Mouse (Mus musculus) liver, embryonic 15.5 days (tissue): ENCODE measurements around the gene Tldc1. TPM values are rescaled to one million over a fixed set of nuclear protein-coding genes. Genes with fewer than 3 reads are reported as not detected.

Experiments
- ATAC-seq: fragments of 200-750 bp; cut with Nextera tagmentation; 2 replicates; pipeline ENCODE4 v1.8.0; 2017; ENCODE audit warnings: moderate number of reproducible peaks, mild to moderate bottlenecking, moderate library complexity; ENCODE audit not compliant: insufficient read depth
- H3K27ac ChIP-seq: fragments of 300-500 bp; sonication (generic); replicated peaks from 2 replicates; pipeline ENCODE4 v1.5.1; 2015; ENCODE audit warnings: mild to moderate bottlenecking, inconsistent platforms
- H3K27me3 ChIP-seq: fragments of 300-500 bp; sonication (generic); 2 replicates; pipeline ENCODE4 v1.6.1; 2015; ENCODE audit warnings: mild to moderate bottlenecking, inconsistent platforms
- H3K36me3 ChIP-seq: fragments of 300-500 bp; sonication (generic); replicated peaks from 2 replicates; pipeline ENCODE4 v1.6.1; 2015; ENCODE audit warnings: moderate library complexity, mild to moderate bottlenecking, inconsistent platforms
- H3K4me1 ChIP-seq: fragments of 300-500 bp; sonication (generic); replicated peaks from 2 replicates; pipeline ENCODE4 v1.6.1; 2015; ENCODE audit warnings: inconsistent platforms
- H3K4me2 ChIP-seq: fragments of 300-500 bp; sonication (generic); 2 replicates; pipeline ENCODE4 v1.6.1; 2015; ENCODE audit warnings: moderate library complexity, mild to moderate bottlenecking, inconsistent platforms
- H3K4me3 ChIP-seq: fragments of 300-500 bp; sonication (generic); replicated peaks from 2 replicates; pipeline ENCODE4 v1.5.1; 2015; ENCODE audit warnings: mild to moderate bottlenecking, inconsistent platforms
- H3K9ac ChIP-seq: fragments of 300-500 bp; sonication (generic); 2 replicates; pipeline ENCODE4 v1.6.1; 2015; ENCODE audit warnings: moderate library complexity, mild to moderate bottlenecking, inconsistent platforms
- H3K9me3 ChIP-seq: fragments of 300-500 bp; sonication (generic); replicated peaks from 2 replicates; pipeline ENCODE4 v1.6.1; 2016; ENCODE audit warnings: inconsistent platforms
- WGBS: fragments of 180-500 bp; shearing (Covaris S2); methylation state at CpG from one replicate; pipeline ENCODE4 v1.1.7; 2015; ENCODE audit warnings: mixed read lengths; ENCODE audit not compliant: insufficient replicate concordance; 5-methylcytosine and 5-hydroxymethylcytosine counted together
- polyA plus RNA-seq: library from polyadenylated mRNA; unstranded; fragments of >200 nt; fragmentation: Nextera tagmentation; extraction: Ambion mirVana; gene quantifications from 2 replicates; pipeline ENCODE4 v1.2.1, GENCODE M21; 2015

Tldc1 gene
- polyA plus RNA-seq, 1 experiment from 2014 or later: 4.1 TPM

GRCm38 (mm10) chr8:119765761-119766444 lies 12.3 kb downstream of the Tldc1 start:
- WGBS: 41% methylated on average over 22 of the region's 22 CpGs
- H3K4me3 ChIP-seq: no peak overlapping the region
- ATAC-seq: no peak
- H3K27ac ChIP-seq: no peak overlapping the region
- no peaks in the 10 kb centered on the region for H3K9me3 ChIP-seq
- peaks cover 21% of the 10 kb centered on the region for H3K4me1 ChIP-seq
- peak overlapping the region; percentile 51 for H3K4me2 ChIP-seq
- no peaks in the 10 kb centered on the region for H3K27me3 ChIP-seq
- no peak overlapping the region for H3K9ac ChIP-seq
- no peaks in the 10 kb centered on the region; the same call in 1 of the 2 replicates for H3K36me3 ChIP-seq

DNA sequence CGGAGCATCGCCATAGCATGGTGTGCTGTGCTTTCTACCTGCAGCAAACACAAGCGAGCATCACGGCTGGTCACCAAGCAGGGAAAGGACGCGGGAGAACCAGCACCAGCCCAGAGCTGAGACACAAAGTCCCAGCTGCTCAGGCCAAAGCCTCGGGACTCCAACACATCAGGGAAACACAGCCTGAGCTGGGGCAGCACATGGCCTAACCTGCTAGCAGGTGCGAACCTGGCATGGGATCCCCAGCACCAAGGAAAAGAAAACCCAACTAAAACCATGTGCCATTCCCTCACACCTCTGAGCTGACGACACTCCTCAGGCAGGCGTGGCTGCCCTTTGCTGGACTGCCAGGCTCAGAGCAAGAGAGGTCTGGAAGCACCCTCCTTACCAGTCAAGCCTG lies 12.9 kb downstream of the Tldc1 start:
- Histone ChIP-seq H3K36me3 (no peaks in the 10 kb centered on the region; the same call in 1 of the 2 replicates), H3K27me3 (no peaks in the 10 kb centered on the region), H3K9me3 (no peaks in the 10 kb centered on the region), H3K4me1 (peaks cover 21% of the 10 kb centered on the region), H3K27ac (no peak overlapping the region), H3K4me3 (no peak overlapping the region), H3K4me2 (peak overlapping the region; percentile 51; the same call in 1 of the 2 replicates), H3K9ac (no peak overlapping the region)
- 74% methylated on average over 10 of the region's 10 CpGs for WGBS
- ATAC-seq: no peak

GRCm38 (mm10) chr8:119762226-119763220 lies 15.7 kb downstream of the Tldc1 start:
- no peak overlapping the region for H3K27ac ChIP-seq
- H3K4me3 ChIP-seq: no peak overlapping the region
- 0 out of 2 replicates have a peak overlapping the region, but pooled peaks have one; percentile 6 for H3K4me2 ChIP-seq
- H3K36me3 ChIP-seq: no peaks in the 10 kb centered on the region; the same call in 1 of the 2 replicates
- 37% methylated on average over 21 of the region's 21 CpGs for WGBS
- H3K9ac ChIP-seq: no peak overlapping the region
- no peaks in the 10 kb centered on the region for H3K9me3 ChIP-seq
- H3K4me1 ChIP-seq: peaks cover 21% of the 10 kb centered on the region
- no peaks in the 10 kb centered on the region for H3K27me3 ChIP-seq
- peak; percentile 51; the same call in 1 of the 2 replicates for ATAC-seq

DNA sequence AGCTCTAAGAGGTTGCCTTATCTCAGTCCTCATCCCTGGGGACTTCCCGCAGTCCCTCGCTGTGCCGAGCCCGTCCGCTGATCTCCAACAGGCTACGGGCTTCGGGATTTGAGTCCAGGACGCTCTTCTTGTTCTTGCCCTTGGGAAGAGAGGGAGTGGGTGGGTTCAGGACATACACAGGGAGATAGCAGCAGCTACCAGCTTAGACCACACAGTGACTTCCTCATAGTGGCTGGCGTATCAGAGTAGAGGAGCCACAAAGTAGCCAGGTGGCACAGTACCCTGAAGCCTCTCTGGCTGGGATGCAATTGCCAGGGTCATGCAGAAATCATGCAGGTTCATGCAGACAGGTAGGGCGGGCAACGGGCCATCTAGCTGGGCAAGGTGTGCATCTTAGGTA lies 16.5 kb downstream of the Tldc1 start:
- H3K9ac ChIP-seq: no peak overlapping the region
- H3K9me3 ChIP-seq: no peaks in the 10 kb centered on the region
- no peaks in the 10 kb centered on the region; the same call in 1 of the 2 replicates for H3K36me3 ChIP-seq
- H3K27me3 ChIP-seq: no peaks in the 10 kb centered on the region
- peaks cover 23% of the 10 kb centered on the region for H3K4me1 ChIP-seq
- H3K4me3 ChIP-seq: no peak overlapping the region
- H3K27ac ChIP-seq: no peak overlapping the region
- no peak for ATAC-seq
- WGBS: 76% methylated on average over 11 of the region's 11 CpGs
- no peak overlapping the region for H3K4me2 ChIP-seq

- H3K9me3 ChIP-seq: no peaks in the 10 kb centered on the region
- no peak for ATAC-seq
- WGBS: 37% methylated on average over 5 of the region's 5 CpGs
- peaks cover 9% of the 10 kb centered on the region; the same call in 1 of the 2 replicates for H3K27me3 ChIP-seq
- no peak overlapping the region for H3K9ac ChIP-seq
- H3K36me3 ChIP-seq: no peaks in the 10 kb centered on the region; the same call in 1 of the 2 replicates
- H3K4me3 ChIP-seq: no peak overlapping the region
- no peak overlapping the region for H3K27ac ChIP-seq
- H3K4me2 ChIP-seq: no peak overlapping the region
- H3K4me1 ChIP-seq: peaks cover 26% of the 10 kb centered on the region
These were observed 21.7 kb downstream of the Tldc1 start for GRCm38 (mm10) chr8:119756538-119756937.

DNA sequence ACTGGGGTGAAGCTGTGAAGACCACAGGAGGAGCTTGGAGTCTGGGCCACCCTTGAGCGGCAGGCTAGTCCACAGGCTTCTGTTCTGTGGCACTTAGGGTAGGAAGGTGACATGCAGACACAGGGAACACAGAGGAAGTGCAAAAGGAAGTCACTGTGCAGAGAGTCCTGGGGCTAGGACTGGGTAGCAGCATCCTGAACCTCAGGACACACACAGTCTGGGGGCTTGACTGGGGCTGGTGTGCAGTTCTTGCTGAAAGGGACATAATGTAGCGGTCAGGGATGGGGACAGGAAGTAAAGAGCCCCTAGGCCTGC lies 22.1 kb downstream of the Tldc1 start:
- ATAC-seq: no peak
- no peaks in the 10 kb centered on the region for H3K9me3 ChIP-seq
- H3K27ac ChIP-seq: no peak overlapping the region
- peaks cover 9% of the 10 kb centered on the region; the same call in 1 of the 2 replicates for H3K27me3 ChIP-seq
- H3K4me3 ChIP-seq: peak overlapping the region; percentile 41
- peak overlapping the region; percentile 61 for H3K4me2 ChIP-seq
- WGBS: 59% methylated on average over 2 of the region's 2 CpGs
- no peaks in the 10 kb centered on the region for H3K36me3 ChIP-seq
- H3K4me1 ChIP-seq: peaks cover 26% of the 10 kb centered on the region
- no peak overlapping the region for H3K9ac ChIP-seq

DNA sequence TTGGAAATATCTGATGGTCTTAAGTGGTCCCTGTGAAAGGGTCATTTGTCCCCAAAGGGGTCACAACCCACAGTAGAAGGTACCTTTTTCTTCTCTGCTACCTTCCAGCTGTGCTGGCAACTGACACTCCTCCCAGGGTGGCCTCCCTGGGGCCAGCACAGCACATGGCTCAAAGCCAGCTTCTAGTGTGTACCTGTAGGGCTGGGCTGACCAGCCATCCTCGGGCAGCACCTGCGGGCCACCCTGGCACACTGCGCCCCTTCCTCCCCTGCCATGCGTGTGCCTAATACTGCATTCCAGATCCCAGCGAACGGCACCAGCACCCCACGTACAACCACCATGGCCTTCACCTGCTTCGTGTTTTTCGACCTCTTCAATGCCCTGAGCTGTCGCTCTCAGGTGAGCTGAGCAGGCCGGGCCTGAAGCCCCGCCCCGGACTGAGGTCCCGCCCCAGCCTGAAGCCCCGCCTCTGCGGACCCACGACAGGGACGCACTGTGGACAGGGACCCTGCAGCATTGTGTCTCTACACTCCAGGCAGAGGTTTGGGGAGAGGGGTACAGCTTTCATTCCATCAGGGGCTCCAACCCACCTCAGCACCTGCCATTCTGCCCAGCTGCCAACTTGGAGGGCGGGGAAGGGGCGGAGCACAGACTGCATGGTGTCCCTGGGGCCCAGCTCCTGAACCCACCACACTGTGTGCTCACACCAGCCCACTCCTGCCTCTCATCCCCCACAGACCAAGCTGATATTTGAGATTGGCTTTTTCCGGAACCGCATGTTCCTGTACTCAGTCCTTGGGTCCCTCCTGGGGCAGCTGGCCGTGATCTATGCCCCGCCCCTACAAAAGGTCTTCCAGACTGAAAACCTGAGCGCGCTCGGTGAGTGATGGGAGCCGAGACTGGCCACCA lies 22.7 kb downstream of the Tldc1 start:
- H3K4me1 ChIP-seq: peaks cover 26% of the 10 kb centered on the region
- H3K9ac ChIP-seq: no peak overlapping the region
- H3K36me3 ChIP-seq: no peaks in the 10 kb centered on the region
- peak overlapping the region; percentile 61 for H3K4me2 ChIP-seq
- H3K27ac ChIP-seq: no peak overlapping the region
- WGBS: 15% methylated on average over 28 of the region's 28 CpGs
- no peaks in the 10 kb centered on the region for H3K9me3 ChIP-seq
- H3K27me3 ChIP-seq: peaks cover 9% of the 10 kb centered on the region; the same call in 1 of the 2 replicates
- ATAC-seq: 0 out of 2 replicates have a peak, but pooled peaks have one; percentile 20
- H3K4me3 ChIP-seq: peak overlapping the region; percentile 41

- Histone ChIP-seq H3K9me3 (no peaks in the 10 kb centered on the region), H3K4me2 (no peak overlapping the region), H3K4me1 (no peaks in the 10 kb centered on the region), H3K36me3 (no peaks in the 10 kb centered on the region), H3K9ac (no peak overlapping the region), H3K27ac (no peak overlapping the region), H3K27me3 (no peaks in the 10 kb centered on the region; the same call in 1 of the 2 replicates), H3K4me3 (no peak overlapping the region)
- WGBS: 34% methylated on average over 4 of the region's 4 CpGs
- ATAC-seq: no peak
These were observed 33.6 kb downstream of the Tldc1 start for GRCm38 (mm10) chr8:119744604-119745003.

DNA sequence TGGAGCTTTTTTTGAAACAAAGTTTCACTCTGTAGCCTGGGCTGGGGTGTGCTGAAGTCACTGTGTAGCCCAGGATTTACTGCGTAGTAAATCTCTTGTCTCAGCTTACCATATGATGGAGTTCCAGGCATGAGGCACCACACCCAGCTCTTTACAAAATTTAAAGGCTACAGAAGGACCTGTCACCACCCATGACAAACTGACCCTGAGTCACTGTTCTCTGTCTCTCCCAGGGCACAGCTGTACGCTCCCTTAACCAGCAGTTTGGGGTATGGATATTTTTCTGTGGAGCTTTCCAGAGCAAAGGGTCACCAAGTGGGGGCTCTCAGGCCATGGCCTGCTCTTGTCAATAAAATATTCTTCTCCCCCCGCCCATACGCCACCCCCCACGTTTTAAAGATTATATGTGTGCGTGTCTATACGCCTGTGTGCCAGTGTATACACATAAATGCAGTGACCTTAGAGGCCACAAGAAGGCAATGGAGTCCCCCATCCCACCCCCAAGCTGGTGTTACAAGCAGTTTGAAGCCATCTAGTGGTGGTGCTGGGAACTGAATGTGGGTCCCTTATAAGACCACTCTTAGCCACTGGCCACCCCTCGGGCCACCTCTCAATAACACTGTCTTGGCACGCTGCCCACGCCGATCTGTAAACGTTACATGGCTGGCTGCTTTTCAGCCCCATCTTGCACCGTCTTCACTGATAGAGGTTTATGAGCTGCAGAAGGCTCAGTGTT lies 34.8 kb downstream of the Tldc1 start:
- peaks cover 11% of the 10 kb centered on the region for H3K4me1 ChIP-seq
- 49% methylated on average over 13 of the region's 13 CpGs for WGBS
- ATAC-seq: no peak
- no peak overlapping the region for H3K4me3 ChIP-seq
- H3K27me3 ChIP-seq: no peaks in the 10 kb centered on the region; the same call in 1 of the 2 replicates
- no peak overlapping the region for H3K27ac ChIP-seq
- no peaks in the 10 kb centered on the region for H3K9me3 ChIP-seq
- H3K36me3 ChIP-seq: no peaks in the 10 kb centered on the region
- H3K9ac ChIP-seq: no peak overlapping the region
- no peak overlapping the region for H3K4me2 ChIP-seq

DNA sequence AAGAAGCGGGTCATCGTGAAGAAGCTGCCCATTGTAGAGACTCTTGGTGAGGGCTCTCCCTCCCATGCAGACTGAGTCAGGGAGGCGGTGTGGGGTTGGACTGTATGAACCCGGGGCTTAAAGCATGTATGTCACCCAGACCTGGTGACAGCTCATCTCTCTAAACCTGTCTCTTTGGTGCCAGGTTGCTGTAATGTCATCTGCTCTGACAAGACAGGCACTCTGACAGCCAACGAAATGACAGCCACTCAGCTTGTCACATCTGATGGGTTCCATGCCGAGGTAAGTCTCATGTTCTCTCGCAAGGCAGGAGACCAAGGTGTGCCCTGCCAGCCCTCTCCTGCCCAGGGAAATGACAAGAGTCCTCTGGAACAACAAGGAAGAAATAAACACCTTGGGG lies 35.8 kb downstream of the Tldc1 start:
- H3K9me3 ChIP-seq: no peaks in the 10 kb centered on the region
- no peak overlapping the region for H3K9ac ChIP-seq
- H3K27ac ChIP-seq: no peak overlapping the region
- no peaks in the 10 kb centered on the region; the same call in 1 of the 2 replicates for H3K27me3 ChIP-seq
- H3K36me3 ChIP-seq: no peaks in the 10 kb centered on the region
- no peak for ATAC-seq
- H3K4me3 ChIP-seq: no peak overlapping the region
- peaks cover 16% of the 10 kb centered on the region for H3K4me1 ChIP-seq
- no peak overlapping the region for H3K4me2 ChIP-seq
- 76% methylated on average over 7 of the region's 7 CpGs for WGBS
